Mouse (Mus musculus) limb, embryonic 14.5 days (tissue): ENCODE measurements around the gene Ptpre. TPM values are rescaled to one million over a fixed set of nuclear protein-coding genes. Genes with fewer than 3 reads are reported as not detected.
"Not testable (repeated sequence)": the region's sequence is repeated elsewhere in the genome, so short reads cannot be mapped to it uniquely, and the experiment has no call there.

Experiments
- ATAC-seq: fragments of 200-750 bp; cut with Nextera tagmentation; 2 replicates; pipeline ENCODE4 v1.8.0; 2017; ENCODE audit warnings: low read depth, moderate number of reproducible peaks, moderate TSS enrichment; ENCODE audit not compliant: low FRiP score
- DNase-seq: peaks from one replicate; pipeline ENCODE4 v3.0.0-alpha.2; 2015; ENCODE audit warnings: low spot score
- H3K27ac ChIP-seq: fragments of 300-500 bp; sonication (generic); replicated peaks from 2 replicates; pipeline ENCODE4 v1.5.1; 2014; ENCODE audit warnings: low read depth, mild to moderate bottlenecking, low read length, moderate library complexity, mixed read lengths
- H3K27me3 ChIP-seq: fragments of 300-500 bp; sonication (generic); 2 replicates; pipeline ENCODE4 v1.6.1; 2014; ENCODE audit warnings: low read length, mixed read lengths; ENCODE audit not compliant: control insufficient read depth, insufficient read depth
- H3K36me3 ChIP-seq: fragments of 300-500 bp; sonication (generic); 2 replicates; pipeline ENCODE4 v1.6.1; 2014; ENCODE audit warnings: mild to moderate bottlenecking, low read length, moderate library complexity, mixed read lengths; ENCODE audit not compliant: control insufficient read depth, insufficient read depth
- H3K4me1 ChIP-seq: fragments of 300-500 bp; sonication (generic); 2 replicates; pipeline ENCODE4 v1.6.1; 2014; ENCODE audit warnings: antibody characterized with exemption, low read length, mixed read lengths; ENCODE audit not compliant: control insufficient read depth, insufficient read depth
- H3K4me2 ChIP-seq: fragments of 300-500 bp; sonication (generic); replicated peaks from 2 replicates; pipeline ENCODE4 v1.6.1; 2014; ENCODE audit warnings: low read depth, mild to moderate bottlenecking, low read length, moderate library complexity; ENCODE audit not compliant: severe bottlenecking
- H3K4me3 ChIP-seq: fragments of 300-500 bp; sonication (generic); replicated peaks from 2 replicates; pipeline ENCODE4 v1.5.1; 2014; ENCODE audit warnings: low read length
- H3K9ac ChIP-seq: fragments of 300-500 bp; sonication (generic); 2 replicates; pipeline ENCODE4 v1.6.1; 2014; ENCODE audit warnings: mild to moderate bottlenecking, low read depth, low read length, moderate library complexity; ENCODE audit not compliant: severe bottlenecking
- H3K9me3 ChIP-seq: fragments of 300-500 bp; sonication (generic); 2 replicates; pipeline ENCODE4 v1.6.1; 2016; ENCODE audit warnings: low read length; ENCODE audit not compliant: control insufficient read depth
- POLR2A ChIP-seq: fragments of 200-500 bp; IDR thresholded peaks from 2 replicates; pipeline ENCODE4 v1.8.0; 2012; ENCODE audit warnings: inconsistent platforms, mild to moderate bottlenecking, moderate library complexity, borderline replicate concordance; ENCODE audit not compliant: insufficient read depth, insufficient read length; ENCODE audit errors: extremely low read depth
- WGBS: fragments of 180-500 bp; shearing (Covaris S2); extraction: QIAGEN DNeasy Blood & Tissue Kit; methylation state at CpG from one replicate; pipeline ENCODE4 v1.1.7; 2014; 5-methylcytosine and 5-hydroxymethylcytosine counted together
- polyA plus RNA-seq, 2 experiments: library from polyadenylated mRNA; depleted of rRNA in 1 of 2; stranded (reverse) in 1 of 2; unstranded in 1 of 2; fragments of >200 nt; fragmentation: Nextera tagmentation in 1 of 2; extraction: Ambion mirVana in 1 of 2; gene quantifications; 2 replicates each; pipeline versions ENCODE4 v1.2.1 to v1.2.3; 2012 to 2014

The Ptpre gene
- polyA plus RNA-seq, 2 experiments: 3.0 to 3.6 TPM

DNA sequence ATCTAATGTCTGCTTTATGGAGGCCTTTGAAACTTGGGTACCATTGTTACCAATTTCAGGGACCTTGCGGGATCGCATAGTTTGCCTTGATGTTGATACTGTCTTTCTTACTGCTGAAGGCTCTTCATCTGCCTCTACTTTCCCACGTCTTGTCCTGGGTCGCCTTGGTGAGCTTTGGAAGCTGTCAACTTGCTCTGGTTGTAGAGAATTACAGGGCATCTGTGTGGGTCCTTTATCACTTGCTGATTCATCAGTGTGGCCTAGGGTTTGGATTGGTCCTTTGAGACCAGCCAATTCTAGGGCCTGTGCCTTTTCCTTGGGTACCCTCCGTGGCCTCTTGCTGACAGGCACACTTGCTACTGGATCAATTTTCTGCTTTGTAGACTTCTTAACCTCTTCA lies 157.5 kb downstream of the Ptpre start:
- no peak overlapping the region for H3K9ac ChIP-seq
- H3K27ac ChIP-seq: no peak overlapping the region
- H3K4me1 ChIP-seq: no peaks in the 10 kb centered on the region
- no peak overlapping the region for H3K4me3 ChIP-seq
- WGBS: 89% methylated on average over 5 of the region's 5 CpGs
- no peak overlapping the region for H3K4me2 ChIP-seq
- DNase-seq (no peak), ATAC-seq (no peak)
- peaks cover 89% of the 10 kb centered on the region for H3K36me3 ChIP-seq
- no peaks in the 10 kb centered on the region for H3K9me3 ChIP-seq
- TF ChIP-seq POLR2A: no peak
- H3K27me3 ChIP-seq: no peaks in the 10 kb centered on the region

DNA sequence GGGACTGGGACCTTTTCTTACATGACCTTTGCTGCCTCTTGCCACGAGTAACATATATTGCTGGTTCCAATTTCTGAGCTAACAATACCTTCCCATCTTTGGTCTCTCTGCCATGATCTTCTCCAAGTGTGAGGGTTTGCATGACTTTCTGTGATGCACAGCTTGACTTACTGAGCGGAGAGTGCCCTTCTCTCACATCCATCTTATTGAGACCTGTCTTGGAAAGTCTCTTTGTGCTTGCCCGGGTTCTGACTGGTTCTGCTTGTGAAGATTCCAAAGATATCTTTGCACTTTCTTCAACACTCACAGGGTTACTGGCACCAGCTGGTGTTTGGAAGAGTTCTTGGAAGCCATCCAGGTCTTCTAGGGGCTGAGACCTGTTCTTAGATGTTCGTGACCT lies 158.8 kb downstream of the Ptpre start:
- H3K36me3 ChIP-seq: peaks cover 92% of the 10 kb centered on the region
- WGBS: 91% methylated on average over 4 of the region's 4 CpGs
- no peaks in the 10 kb centered on the region for H3K9me3 ChIP-seq
- H3K27me3 ChIP-seq: no peaks in the 10 kb centered on the region
- H3K4me1 ChIP-seq: no peaks in the 10 kb centered on the region
- TF ChIP-seq POLR2A: no peak
- no peak overlapping the region for H3K9ac ChIP-seq
- ATAC-seq (no peak), DNase-seq (no peak)
- no peak overlapping the region for H3K4me2 ChIP-seq
- H3K27ac ChIP-seq: no peak overlapping the region
- H3K4me3 ChIP-seq: no peak overlapping the region

DNA sequence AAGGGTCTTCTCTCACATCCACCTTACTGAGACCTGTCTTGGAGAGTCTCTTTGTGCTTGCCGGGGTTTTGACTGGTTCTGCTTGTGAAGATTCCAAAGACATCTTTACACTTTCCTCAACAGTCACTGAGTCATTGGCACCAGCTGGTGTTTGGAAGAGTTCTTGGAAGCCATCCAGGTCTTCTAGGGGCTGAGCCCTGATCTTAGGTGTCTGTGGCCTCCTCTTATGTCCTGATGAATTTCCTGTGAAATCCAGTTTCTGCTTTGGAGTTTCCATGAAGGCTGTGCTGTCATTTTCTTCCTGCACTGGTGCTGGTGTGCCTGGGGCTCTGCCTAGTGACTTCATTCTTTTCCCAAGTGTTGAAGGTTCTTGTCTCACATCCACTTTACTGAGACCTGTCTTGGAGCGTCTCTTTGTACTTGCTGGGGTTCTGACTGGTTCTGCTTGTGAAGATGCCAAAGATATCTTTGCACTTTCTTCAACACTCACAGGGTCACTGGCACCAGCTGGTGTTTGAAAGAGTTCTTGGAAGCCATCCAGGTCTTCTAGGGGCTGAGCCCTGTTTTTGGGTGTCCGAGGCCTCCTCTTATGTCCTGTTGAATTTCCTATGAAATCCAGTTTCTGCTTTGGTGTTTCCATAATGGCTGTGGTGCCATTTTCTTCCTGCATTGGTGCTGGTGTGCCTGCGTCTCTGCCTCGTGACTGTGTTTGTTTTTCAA lies 159.9 kb downstream of the Ptpre start:
- DNase-seq, H3K4me3 ChIP-seq, H3K4me1 ChIP-seq, ATAC-seq, H3K27me3 ChIP-seq, H3K27ac ChIP-seq, H3K4me2 ChIP-seq, H3K9me3 ChIP-seq, H3K9ac ChIP-seq: not testable (repeated sequence)
- WGBS: 90% methylated on average over 5 of the region's 5 CpGs
- H3K36me3 ChIP-seq: peaks cover 91% of the 10 kb centered on the region

DNA sequence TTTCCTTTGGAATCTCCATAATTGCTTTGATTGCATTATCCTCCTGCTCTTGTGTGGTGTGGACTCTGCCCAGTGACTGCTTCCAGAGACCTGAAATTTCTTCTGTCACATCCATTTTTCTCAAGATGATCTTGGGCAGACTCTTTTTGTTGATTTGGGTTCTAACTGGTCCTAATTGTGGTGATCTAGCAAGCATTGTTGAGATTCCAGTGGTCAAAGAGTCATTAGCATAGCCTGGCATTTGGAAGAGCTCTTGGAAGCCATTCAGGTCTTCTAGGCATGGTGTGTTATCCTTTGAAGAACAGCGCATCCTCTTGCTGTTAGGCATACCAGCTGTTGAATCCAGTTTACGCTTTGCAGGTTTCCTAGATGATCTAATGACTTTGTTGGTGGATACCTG lies 161.1 kb downstream of the Ptpre start:
- H3K9me3 ChIP-seq: no peaks in the 10 kb centered on the region
- H3K36me3 ChIP-seq: peaks cover 90% of the 10 kb centered on the region
- ATAC-seq (no peak), DNase-seq (no peak)
- no peaks in the 10 kb centered on the region for H3K4me1 ChIP-seq
- no peak overlapping the region for H3K4me2 ChIP-seq
- no peak overlapping the region for H3K9ac ChIP-seq
- TF ChIP-seq POLR2A: no peak
- H3K27ac ChIP-seq: no peak overlapping the region
- 94% methylated on average over 2 of the region's 2 CpGs for WGBS
- H3K27me3 ChIP-seq: no peaks in the 10 kb centered on the region
- H3K4me3 ChIP-seq: no peak overlapping the region

DNA sequence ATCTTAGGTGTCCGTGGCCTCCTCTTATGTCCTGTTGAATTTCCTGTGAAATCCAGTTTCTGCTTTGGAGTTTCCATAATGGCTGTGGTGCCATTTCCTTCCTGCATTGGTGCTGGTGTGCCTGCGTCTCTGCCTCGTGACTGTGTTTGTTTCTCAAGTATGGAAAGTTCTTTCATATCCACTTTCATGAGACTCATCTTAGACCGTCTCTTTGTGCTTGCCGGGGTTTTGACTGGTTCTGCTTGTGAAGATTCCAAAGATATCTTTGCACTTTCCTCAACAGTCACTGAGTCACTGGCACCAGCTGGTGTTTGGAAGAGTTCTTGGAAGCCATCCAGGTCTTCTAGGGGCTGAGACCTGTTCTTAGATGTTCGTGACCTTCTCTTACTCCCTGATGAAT lies 162.1 kb downstream of the Ptpre start:
- not testable (repeated sequence) for H3K27me3 ChIP-seq, DNase-seq, H3K27ac ChIP-seq, H3K4me2 ChIP-seq, H3K9ac ChIP-seq, H3K4me1 ChIP-seq, ATAC-seq, H3K9me3 ChIP-seq, H3K4me3 ChIP-seq
- peaks cover 91% of the 10 kb centered on the region for H3K36me3 ChIP-seq
- 85% methylated on average over 6 of the region's 6 CpGs for WGBS

DNA sequence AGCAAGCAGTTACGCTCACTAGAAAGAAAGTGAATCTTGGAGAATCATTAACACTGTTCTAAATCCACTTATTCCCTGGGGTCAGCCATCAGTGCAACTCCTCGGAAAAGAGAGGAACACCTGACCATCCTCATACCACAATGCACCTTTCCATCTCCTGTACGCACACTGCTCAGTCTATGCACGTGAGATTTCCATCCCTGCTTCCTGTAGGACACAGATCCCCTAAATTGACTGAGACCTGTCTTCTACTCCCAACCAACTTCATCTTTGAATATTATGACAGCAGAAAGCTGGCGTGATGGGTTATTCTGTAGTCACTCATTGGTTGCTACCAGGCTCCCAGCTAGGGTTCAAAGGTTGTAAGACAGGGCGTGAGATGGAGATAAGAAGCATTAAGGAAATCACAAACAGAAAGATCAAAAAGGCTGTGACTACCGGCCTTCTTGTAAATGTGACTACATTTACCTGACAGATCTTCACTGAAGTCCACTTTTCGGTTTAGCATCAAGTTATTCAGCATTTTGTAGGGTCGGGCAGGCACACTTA lies 166.4 kb downstream of the Ptpre start:
- H3K36me3 ChIP-seq: peaks cover 89% of the 10 kb centered on the region

More for the DNA sequence above, 166.4 kb downstream of the Ptpre start:
- Histone ChIP-seq H3K27me3 (no peaks in the 10 kb centered on the region), H3K9me3 (no peaks in the 10 kb centered on the region), H3K4me3 (no peak overlapping the region), H3K4me1 (no peaks in the 10 kb centered on the region), H3K4me2 (no peak overlapping the region), H3K9ac (no peak overlapping the region), H3K27ac (no peak overlapping the region)
- DNase-seq: no peak
- no peak for TF ChIP-seq POLR2A
- 92% methylated on average over 9 of the region's 9 CpGs for WGBS
- no peak for ATAC-seq
